Mouse (Mus musculus): ENCODE results near the gene Myoz1. TPM values are rescaled to one million over a fixed set of nuclear protein-coding genes. Genes with fewer than 3 reads are reported as not detected.

Gene Myoz1
- polyA plus RNA-seq, 1 experiment = not detected

- H3K4me1 ChIP-seq = peaks cover 27% of the 10 kb centered on the region
- no peaks in the 10 kb centered on the region for H3K9me3 ChIP-seq
- H3K27me3 ChIP-seq (replicated peaks) = no peaks in the 10 kb centered on the region
- TF ChIP-seq FLI1 (IDR thresholded peaks at IDR 0.05; ENCODE audit: low read length) = no peak
- no peak for TF ChIP-seq GATA1 (IDR thresholded peaks at IDR 0.05; ENCODE audit: borderline replicate concordance, low read length)
- no peak overlapping the region for H3K4me3 ChIP-seq (replicated peaks)
- H3K36me3 ChIP-seq (replicated peaks; ENCODE audit: low read length) = peaks cover 57% of the 10 kb centered on the region
Measured at GRCm38 (mm10) chr14:20607396-20608126, 48.8 kb downstream of the Myoz1 start.

DNA sequence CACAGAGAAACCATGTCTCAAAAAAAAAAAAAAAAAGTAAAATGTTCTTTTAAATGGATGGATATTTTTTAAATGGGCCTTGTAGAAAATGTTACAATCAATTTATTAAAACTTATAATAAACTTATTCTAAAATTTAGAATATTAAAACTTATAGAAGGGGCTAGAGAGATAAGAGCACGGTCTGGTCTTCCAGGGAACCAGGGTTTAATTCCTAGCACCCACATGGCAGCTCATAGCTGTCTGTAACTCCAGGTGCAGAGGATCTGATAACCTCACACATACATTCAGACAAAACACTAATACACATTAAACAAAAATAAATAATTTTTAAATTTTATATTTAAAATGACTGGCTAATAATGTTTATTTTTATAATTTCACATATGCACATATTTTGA is 55.1 kb downstream of the Myoz1 start:
- no peak for TF ChIP-seq FLI1 (IDR thresholded peaks at IDR 0.05; ENCODE audit: low read length)
- no peak for TF ChIP-seq GATA1 (IDR thresholded peaks at IDR 0.05; ENCODE audit: borderline replicate concordance, low read length)
- Histone ChIP-seq H3K9me3 (no peaks in the 10 kb centered on the region), H3K27me3 (replicated peaks) (no peaks in the 10 kb centered on the region), H3K4me1 (peaks cover 44% of the 10 kb centered on the region), H3K4me3 (replicated peaks) (no peak overlapping the region), H3K36me3 (replicated peaks; ENCODE audit: low read length) (peaks cover 38% of the 10 kb centered on the region)

DNA sequence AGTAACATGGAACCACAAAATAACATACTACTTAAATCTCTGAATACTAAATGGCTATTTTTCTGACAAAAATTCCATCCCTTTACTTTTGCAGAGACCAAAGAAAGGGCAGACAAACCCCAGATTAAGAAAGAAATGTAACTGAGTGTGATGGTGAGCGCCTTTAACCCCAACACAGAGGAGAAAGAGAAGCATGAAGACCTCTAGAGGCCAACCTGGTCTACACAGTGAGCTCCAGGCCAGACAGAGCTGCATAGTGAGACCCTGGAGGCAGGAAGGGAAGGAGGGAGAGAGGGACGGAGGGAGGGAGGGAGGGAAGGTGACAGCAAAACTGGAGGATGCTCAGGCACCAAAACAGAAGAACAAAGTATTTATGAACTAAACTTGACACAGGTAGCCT is 56.1 kb downstream of the Myoz1 start:
- no peak overlapping the region for H3K4me3 ChIP-seq (replicated peaks)
- H3K9me3 ChIP-seq = no peaks in the 10 kb centered on the region
- peaks cover 31% of the 10 kb centered on the region for H3K36me3 ChIP-seq (replicated peaks; ENCODE audit: low read length)
- TF ChIP-seq GATA1 (IDR thresholded peaks at IDR 0.05; ENCODE audit: borderline replicate concordance, low read length) (no peak), FLI1 (IDR thresholded peaks at IDR 0.05; ENCODE audit: low read length) (no peak)
- no peaks in the 10 kb centered on the region for H3K27me3 ChIP-seq (replicated peaks)
- peaks cover 46% of the 10 kb centered on the region for H3K4me1 ChIP-seq

- Histone ChIP-seq H3K4me1 (peaks cover 50% of the 10 kb centered on the region), H3K9me3 (no peaks in the 10 kb centered on the region), H3K27me3 (replicated peaks) (no peaks in the 10 kb centered on the region), H3K4me3 (replicated peaks) (no peak overlapping the region), H3K36me3 (replicated peaks; ENCODE audit: low read length) (peaks cover 30% of the 10 kb centered on the region)
- TF ChIP-seq FLI1 (IDR thresholded peaks at IDR 0.05; ENCODE audit: low read length) (no peak), GATA1 (IDR thresholded peaks at IDR 0.05; ENCODE audit: borderline replicate concordance, low read length) (no peak)
Measured at GRCm38 (mm10) chr14:20599542-20599941, 56.8 kb downstream of the Myoz1 start.

Other genes with a start within 250 kb of the Myoz1 start
- gene Cfap70, start 204.3 kb downstream of the Myoz1 start, polyA plus RNA-seq (2012; ENCODE audit: insufficient read depth, low replicate concordance) = not detected in 2 replicates
- 37.0 and 167 TPM in 2 replicates for gene Anxa7, start 176.4 kb downstream of the Myoz1 start, polyA plus RNA-seq (2012; ENCODE audit: insufficient read depth, low replicate concordance)
- gene Mss51, start 159.6 kb downstream of the Myoz1 start, polyA plus RNA-seq (2012; ENCODE audit: insufficient read depth, low replicate concordance) = not detected in 2 replicates
- 1.00 and 1.6 TPM in 2 replicates for gene Ppp3cb, start 110.0 kb downstream of the Myoz1 start, polyA plus RNA-seq (2012; ENCODE audit: insufficient read depth, low replicate concordance)
- 1.5 TPM in 1 of 2 replicates, not detected in the other for gene Usp54, start 15.5 kb downstream of the Myoz1 start, polyA plus RNA-seq (2012; ENCODE audit: insufficient read depth, low replicate concordance)
- gene Synpo2l, start 11.8 kb upstream of the Myoz1 start, polyA plus RNA-seq (2012; ENCODE audit: insufficient read depth, low replicate concordance) = 0.23 and 0.74 TPM in 2 replicates
- 49.1 and 52.5 TPM in 2 replicates for gene Sec24c, start 17.8 kb upstream of the Myoz1 start, polyA plus RNA-seq (2012; ENCODE audit: insufficient read depth, low replicate concordance)
- 8.5 and 13.9 TPM in 2 replicates for gene Fut11, start 38.4 kb upstream of the Myoz1 start, polyA plus RNA-seq (2012; ENCODE audit: insufficient read depth, low replicate concordance)
- 4.5 and 7.2 TPM in 2 replicates for gene Chchd1, start 46.5 kb upstream of the Myoz1 start, polyA plus RNA-seq (2012; ENCODE audit: insufficient read depth, low replicate concordance)
- 73.4 and 150 TPM in 2 replicates for gene Zswim8, start 51.0 kb upstream of the Myoz1 start, polyA plus RNA-seq (2012; ENCODE audit: insufficient read depth, low replicate concordance)
- gene Ndst2, start 78.0 kb upstream of the Myoz1 start, polyA plus RNA-seq (2012; ENCODE audit: insufficient read depth, low replicate concordance) = 4.0 and 4.1 TPM in 2 replicates
- 11.9 and 12.1 TPM in 2 replicates for gene Camk2g, start 137.5 kb upstream of the Myoz1 start, polyA plus RNA-seq (2012; ENCODE audit: insufficient read depth, low replicate concordance)
- gene Plau, start 180.1 kb upstream of the Myoz1 start, polyA plus RNA-seq (2012; ENCODE audit: insufficient read depth, low replicate concordance) = 0.35 TPM in 1 of 2 replicates, not detected in the other

Measured in megakaryocyte, embryonic 14.5 days (primary cell).